Mouse (Mus musculus) c-Kit-positive CD71-positive TER-119-negative erythroid progenitor cells, embryonic 14.5 days (primary cell): Measurements from ENCODE around the gene Elk4.

Source experiments
- DNase-seq: peaks from one replicate; pipeline ENCODE4 v3.0.0-alpha.2; 2013; ENCODE audit warnings: low read depth

Gene Elk4

GRCm38 (mm10) chr1:132007282-132007815 is at the start of gene Elk4:
Gene Elk4 (plus strand): TSS chr1:132007607.
- peak; percentile 75 for DNase-seq

GRCm38 (mm10) chr1:131961004-131961403 is 46.4 kb upstream of the Elk4 start:
- DNase-seq: no peak

GRCm38 (mm10) chr1:131962606-131963084 is 44.8 kb upstream of the Elk4 start, which contains the start of gene Slc45a3:
Gene Slc45a3 (plus strand): TSS chr1:131962967.
- no peak for DNase-seq

- DNase-seq: no peak
These were observed 44.1 kb upstream of the Elk4 start for GRCm38 (mm10) chr1:131963085-131963951.

GRCm38 (mm10) chr1:131964100-131964499 is 43.3 kb upstream of the Elk4 start:
- DNase-seq: no peak

- no peak for DNase-seq
These were observed 42.8 kb upstream of the Elk4 start for GRCm38 (mm10) chr1:131964580-131964979.

- no peak for DNase-seq
These were observed 41.6 kb upstream of the Elk4 start for GRCm38 (mm10) chr1:131965818-131966217.

- no peak for DNase-seq
These were observed 40.1 kb upstream of the Elk4 start for GRCm38 (mm10) chr1:131967336-131967735.

GRCm38 (mm10) chr1:131968556-131968955 is 38.9 kb upstream of the Elk4 start:
- no peak for DNase-seq

GRCm38 (mm10) chr1:131968983-131969382 is 38.4 kb upstream of the Elk4 start:
- DNase-seq: no peak

GRCm38 (mm10) chr1:131969825-131970224 is 37.6 kb upstream of the Elk4 start:
- no peak for DNase-seq

GRCm38 (mm10) chr1:131970322-131970660 is 37.1 kb upstream of the Elk4 start:
- no peak for DNase-seq

- no peak for DNase-seq
These were observed 36.5 kb upstream of the Elk4 start for GRCm38 (mm10) chr1:131970661-131971520.

GRCm38 (mm10) chr1:131971771-131972497 is 35.5 kb upstream of the Elk4 start:
- DNase-seq: no peak

- DNase-seq: no peak
These were observed 34.7 kb upstream of the Elk4 start for GRCm38 (mm10) chr1:131972498-131973334.

GRCm38 (mm10) chr1:131973991-131974390 is 33.4 kb upstream of the Elk4 start:
- no peak for DNase-seq

- DNase-seq: no peak
These were observed 30.5 kb upstream of the Elk4 start for GRCm38 (mm10) chr1:131976886-131977285.

GRCm38 (mm10) chr1:131980471-131980870 is 26.9 kb upstream of the Elk4 start:
- no peak for DNase-seq

- DNase-seq: peak; percentile 66
These were observed 25.9 kb upstream of the Elk4 start for GRCm38 (mm10) chr1:131981378-131982013.

GRCm38 (mm10) chr1:131982907-131983306 is 24.5 kb upstream of the Elk4 start:
- DNase-seq: peak; percentile 63
